Mouse (Mus musculus) cerebellum, adult 2 months (tissue): Measurements from ENCODE around the gene Selenof.

Experiments
- CTCF ChIP-seq: fragments of 200-500 bp; IDR thresholded peaks from 2 replicates; pipeline ENCODE4 v1.5.1; 2011; ENCODE audit warnings: low read depth, mild to moderate bottlenecking, control low read depth, low read length, moderate library complexity, borderline replicate concordance; ENCODE audit not compliant: insufficient read depth
- POLR2A ChIP-seq: fragments of 200-500 bp; IDR thresholded peaks from 2 replicates; pipeline ENCODE4 v1.6.1; 2011; ENCODE audit warnings: low read length, control low read depth, borderline replicate concordance; ENCODE audit not compliant: insufficient read depth

- no peak for TF ChIP-seq CTCF
- no peak for TF ChIP-seq POLR2A
Measured at GRCm38 (mm10) chr3:144553942-144554341, 16.2 kb upstream of the Selenof start.
